Mouse (Mus musculus) telencephalon, adult 2 months (tissue): ENCODE measurements around the gene Pde6h.

ENCODE experiments used
- DNase-seq: peaks from one replicate; pipeline ENCODE4 v3.0.0-alpha.2; 2011; ENCODE audit warnings: low read depth, low spot score

The Pde6h gene

GRCm38 (mm10) chr6:136980331-136980746, 56.7 kb downstream of the Pde6h start:
- peak; percentile 50 for DNase-seq

GRCm38 (mm10) chr6:136982581-136982980, 58.9 kb downstream of the Pde6h start:
- no peak for DNase-seq

GRCm38 (mm10) chr6:136983201-136983600, 59.6 kb downstream of the Pde6h start:
- no peak for DNase-seq

- DNase-seq: no peak
Observed at GRCm38 (mm10) chr6:136986019-136986418, 62.4 kb downstream of the Pde6h start.

GRCm38 (mm10) chr6:136986718-136987117, 63.1 kb downstream of the Pde6h start:
- DNase-seq: peak; percentile 48

- DNase-seq: no peak
Observed at GRCm38 (mm10) chr6:136988536-136989060, 65.0 kb downstream of the Pde6h start.

GRCm38 (mm10) chr6:136989824-136990497, 66.3 kb downstream of the Pde6h start:
- DNase-seq: no peak

- no peak for DNase-seq
Observed at GRCm38 (mm10) chr6:136990557-136990956, 66.9 kb downstream of the Pde6h start.

- DNase-seq: no peak
Observed at GRCm38 (mm10) chr6:136993574-136993973, 69.9 kb downstream of the Pde6h start.

GRCm38 (mm10) chr6:136995533-136995932, 71.9 kb downstream of the Pde6h start:
- DNase-seq: no peak

GRCm38 (mm10) chr6:136996336-136996735, 72.7 kb downstream of the Pde6h start:
- DNase-seq: no peak

- DNase-seq: peak; percentile 82
Observed at GRCm38 (mm10) chr6:136998181-136998580, 74.5 kb downstream of the Pde6h start.

GRCm38 (mm10) chr6:136999009-136999408, 75.4 kb downstream of the Pde6h start:
- peak; percentile 34 for DNase-seq

- no peak for DNase-seq
Observed at GRCm38 (mm10) chr6:136999707-137000446, 76.2 kb downstream of the Pde6h start.

- DNase-seq: no peak
Observed at GRCm38 (mm10) chr6:137000706-137001105, 77.1 kb downstream of the Pde6h start.

- no peak for DNase-seq
Observed at GRCm38 (mm10) chr6:137001267-137002168, 77.9 kb downstream of the Pde6h start.

- DNase-seq: no peak
Observed at GRCm38 (mm10) chr6:137002169-137002514, 78.5 kb downstream of the Pde6h start.

- no peak for DNase-seq
Observed at GRCm38 (mm10) chr6:137004359-137004758, 80.7 kb downstream of the Pde6h start.

- DNase-seq: no peak
Observed at GRCm38 (mm10) chr6:137011187-137011586, 87.6 kb downstream of the Pde6h start.

GRCm38 (mm10) chr6:137014346-137014745, 90.7 kb downstream of the Pde6h start:
- no peak for DNase-seq

GRCm38 (mm10) chr6:137017216-137017973, 93.8 kb downstream of the Pde6h start:
- no peak for DNase-seq
